Mouse (Mus musculus): ENCODE results near the gene Pola1.

Gene Pola1

GRCm38 (mm10) chrX:93288339-93288738 lies 343.6 kb downstream of the Pola1 start:
- no peak for DNase-seq

- DNase-seq = peak; percentile 65 to 79
Observed at GRCm38 (mm10) chrX:93286291-93286893, 345.6 kb downstream of the Pola1 start, which contains the start of gene Arx. Gene Arx (plus strand): TSS chrX:93286445.

- DNase-seq = peak in 1 of 2 experiments; percentile 18
Observed at GRCm38 (mm10) chrX:93285091-93285490, 346.9 kb downstream of the Pola1 start.

- DNase-seq = peak in 1 of 2 experiments; percentile 15
Observed at GRCm38 (mm10) chrX:93281756-93282155, 350.2 kb downstream of the Pola1 start.

- DNase-seq = peak; percentile 69 to 74
Observed at GRCm38 (mm10) chrX:93281028-93281723, 350.8 kb downstream of the Pola1 start.

- DNase-seq = no peak
Observed at GRCm38 (mm10) chrX:93279940-93280339, 352.0 kb downstream of the Pola1 start.

- no peak for DNase-seq
Observed at GRCm38 (mm10) chrX:93275689-93276088, 356.3 kb downstream of the Pola1 start.
